Mouse (Mus musculus) lung, postnatal 0 days (tissue): ENCODE data around the gene Creb3l4. TPM values are rescaled to one million over a fixed set of nuclear protein-coding genes. Genes with fewer than 3 reads are reported as not detected.
A peak's percentile ranks its signal among the peaks of the same experiment; 100 is the strongest.

Experiments used
- ATAC-seq: fragments of 200-750 bp; cut with Nextera tagmentation; 2 replicates; pipeline ENCODE4 v1.8.0; 2017; ENCODE audit warnings: moderate library complexity
- DNase-seq: peaks from one replicate; pipeline ENCODE4 v3.0.0-alpha.2; 2016; ENCODE audit warnings: low spot score
- H3K27ac ChIP-seq: fragments of 300-500 bp; sonication (generic); 2 replicates; pipeline ENCODE4 v1.5.1; 2014; ENCODE audit warnings: antibody characterized with exemption, mild to moderate bottlenecking, low read length, mixed read lengths
- H3K27me3 ChIP-seq: fragments of 300-500 bp; sonication (generic); replicated peaks from 2 replicates; pipeline ENCODE4 v1.6.1; 2014; ENCODE audit warnings: low read length, mixed read lengths; ENCODE audit not compliant: insufficient read depth
- H3K36me3 ChIP-seq: fragments of 300-500 bp; sonication (generic); 2 replicates; pipeline ENCODE4 v1.6.1; 2014; ENCODE audit warnings: low read length, mixed read lengths; ENCODE audit not compliant: insufficient read depth
- H3K4me1 ChIP-seq: fragments of 300-500 bp; sonication (generic); 2 replicates; pipeline ENCODE4 v1.6.1; 2014; ENCODE audit warnings: antibody characterized with exemption, low read depth, low read length, mixed read lengths; ENCODE audit not compliant: insufficient read depth
- H3K4me2 ChIP-seq: fragments of 300-500 bp; sonication (generic); replicated peaks from 2 replicates; pipeline ENCODE4 v1.6.1; 2014; ENCODE audit warnings: low read depth, mild to moderate bottlenecking, low read length, moderate library complexity, mixed read lengths
- H3K4me3 ChIP-seq: fragments of 300-500 bp; sonication (generic); 2 replicates; pipeline ENCODE4 v1.5.1; 2014; ENCODE audit warnings: low read depth, low read length
- H3K9ac ChIP-seq: fragments of 300-500 bp; sonication (generic); replicated peaks from 2 replicates; pipeline ENCODE4 v1.6.1; 2014; ENCODE audit warnings: low read depth, mild to moderate bottlenecking
- H3K9me3 ChIP-seq: fragments of 300-500 bp; sonication (generic); 2 replicates; pipeline ENCODE4 v1.6.1; 2016; ENCODE audit warnings: low read length, mixed read lengths
- CTCF ChIP-seq: IDR thresholded peaks from 2 replicates; pipeline ENCODE4 v1.5.1; 2016; ENCODE audit warnings: antibody characterized with exemption, mild to moderate bottlenecking
- EP300 ChIP-seq: IDR thresholded peaks from 2 replicates; pipeline ENCODE4 v1.6.1; 2016; ENCODE audit warnings: antibody characterized with exemption, mild to moderate bottlenecking, control low read depth
- WGBS: fragments of 180-500 bp; shearing (Covaris S2); extraction: QIAGEN DNeasy Blood & Tissue Kit; methylation state at CpG from one replicate; pipeline ENCODE4 v1.1.7; 2014; 5-methylcytosine and 5-hydroxymethylcytosine counted together
- polyA plus RNA-seq: library from polyadenylated mRNA; unstranded; fragments of >200 nt; fragmentation: Nextera tagmentation; extraction: Ambion mirVana; gene quantifications from 2 replicates; pipeline ENCODE4 v1.2.1, GENCODE M21; 2015

Gene Creb3l4
- polyA plus RNA-seq, 1 experiment from 2014 or later, result 2.4 TPM

DNA sequence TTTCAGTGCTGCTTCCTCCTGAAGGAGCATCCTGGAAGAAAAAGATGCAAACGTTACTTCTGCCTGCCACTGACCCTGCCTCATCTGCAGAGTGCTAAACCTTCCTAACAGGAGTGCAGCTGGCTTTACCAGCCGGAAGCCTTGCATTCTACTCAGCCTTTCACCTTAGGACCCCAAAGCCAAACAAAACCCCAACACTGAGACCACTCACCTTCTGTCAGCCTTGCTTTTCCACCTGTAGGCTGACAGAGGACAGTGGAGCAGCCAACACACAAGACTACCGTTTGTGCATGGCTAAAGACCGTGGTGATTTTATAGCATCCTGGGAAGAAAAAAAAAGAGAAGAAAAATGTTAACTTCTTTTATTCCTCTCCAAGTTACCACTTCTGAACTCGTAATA lies 30.6 kb downstream of the Creb3l4 start:
- peaks cover 16% of the 10 kb centered on the region; the same call in 1 of the 2 replicates for H3K36me3 ChIP-seq
- 5% methylated on average over 5 of the region's 5 CpGs for WGBS
- ATAC-seq (no peak), DNase-seq (no peak)
- no peaks in the 10 kb centered on the region for H3K9me3 ChIP-seq
- H3K27me3 ChIP-seq, result no peaks in the 10 kb centered on the region
- H3K27ac ChIP-seq, result no peak overlapping the region
- peak overlapping the region; percentile 57 for H3K4me2 ChIP-seq
- TF ChIP-seq EP300 (no peak), CTCF (no peak)
- H3K9ac ChIP-seq, result peak overlapping the region; percentile 98
- H3K4me3 ChIP-seq, result peak overlapping the region; percentile 87
- peaks cover 8% of the 10 kb centered on the region; the same call in 1 of the 2 replicates for H3K4me1 ChIP-seq

- H3K27ac ChIP-seq, result no peak overlapping the region
- DNase-seq (no peak), ATAC-seq (no peak)
- H3K9me3 ChIP-seq, result no peaks in the 10 kb centered on the region
- no peak overlapping the region for H3K4me3 ChIP-seq
- peak overlapping the region; percentile 57; the same call in 1 of the 2 replicates for H3K4me2 ChIP-seq
- H3K36me3 ChIP-seq, result peaks cover 16% of the 10 kb centered on the region; the same call in 1 of the 2 replicates
- no peak overlapping the region for H3K9ac ChIP-seq
- 57% methylated on average over 13 of the region's 13 CpGs for WGBS
- H3K27me3 ChIP-seq, result no peaks in the 10 kb centered on the region
- peaks cover 8% of the 10 kb centered on the region; the same call in 1 of the 2 replicates for H3K4me1 ChIP-seq
- no peak for TF ChIP-seq EP300
- no peak for TF ChIP-seq CTCF
These were observed 31.6 kb downstream of the Creb3l4 start for GRCm38 (mm10) chr3:90211475-90212398.

GRCm38 (mm10) chr3:90209908-90210566 lies 33.3 kb downstream of the Creb3l4 start:
- no peak for TF ChIP-seq CTCF
- TF ChIP-seq EP300, result no peak
- no peak overlapping the region for H3K27ac ChIP-seq
- H3K4me3 ChIP-seq, result no peak overlapping the region
- H3K4me2 ChIP-seq, result no peak overlapping the region
- no peak for DNase-seq
- ATAC-seq, result no peak
- peaks cover 8% of the 10 kb centered on the region; the same call in 1 of the 2 replicates for H3K4me1 ChIP-seq
- no peaks in the 10 kb centered on the region for H3K27me3 ChIP-seq
- no peak overlapping the region for H3K9ac ChIP-seq
- H3K9me3 ChIP-seq, result no peaks in the 10 kb centered on the region
- peaks cover 16% of the 10 kb centered on the region; the same call in 1 of the 2 replicates for H3K36me3 ChIP-seq
- 93% methylated on average over 5 of the region's 5 CpGs for WGBS

GRCm38 (mm10) chr3:90208662-90209061 lies 34.6 kb downstream of the Creb3l4 start:
- TF ChIP-seq EP300 (no peak), CTCF (no peak)
- H3K9me3 ChIP-seq, result no peaks in the 10 kb centered on the region
- DNase-seq, result peak; percentile 64
- H3K4me3 ChIP-seq, result no peak overlapping the region
- H3K9ac ChIP-seq, result no peak overlapping the region
- peak; percentile 54 for ATAC-seq
- H3K36me3 ChIP-seq, result peaks cover 16% of the 10 kb centered on the region; the same call in 1 of the 2 replicates
- peaks cover 8% of the 10 kb centered on the region; the same call in 1 of the 2 replicates for H3K4me1 ChIP-seq
- H3K4me2 ChIP-seq, result no peak overlapping the region
- H3K27me3 ChIP-seq, result no peaks in the 10 kb centered on the region
- 83% methylated on average over 2 of the region's 2 CpGs for WGBS
- no peak overlapping the region for H3K27ac ChIP-seq

- H3K4me3 ChIP-seq, result no peak overlapping the region
- 97% methylated on average over 2 of the region's 2 CpGs for WGBS
- no peak for ATAC-seq
These were observed 38.7 kb downstream of the Creb3l4 start for GRCm38 (mm10) chr3:90204582-90204981.

GRCm38 (mm10) chr3:90203619-90204018 lies 39.7 kb downstream of the Creb3l4 start:
- Histone ChIP-seq H3K4me3 (no peak overlapping the region), H3K9me3 (no peaks in the 10 kb centered on the region), H3K36me3 (peaks cover 6% of the 10 kb centered on the region; the same call in 1 of the 2 replicates), H3K27ac (no peak overlapping the region), H3K4me1 (no peaks in the 10 kb centered on the region), H3K9ac (no peak overlapping the region), H3K27me3 (no peaks in the 10 kb centered on the region), H3K4me2 (no peak overlapping the region)
- ATAC-seq (no peak), DNase-seq (no peak)
- TF ChIP-seq EP300 (no peak), CTCF (no peak)
- WGBS, result 57% methylated on average over 5 of the region's 5 CpGs

More at GRCm38 (mm10) chr3:90204582-90204981, 38.7 kb downstream of the Creb3l4 start:
- no peaks in the 10 kb centered on the region for H3K27me3 ChIP-seq
- peaks cover 7% of the 10 kb centered on the region; the same call in 1 of the 2 replicates for H3K36me3 ChIP-seq
- no peaks in the 10 kb centered on the region for H3K9me3 ChIP-seq
- no peak overlapping the region for H3K9ac ChIP-seq
- no peak overlapping the region for H3K27ac ChIP-seq
- DNase-seq, result no peak
- no peak overlapping the region for H3K4me2 ChIP-seq
- TF ChIP-seq CTCF, result no peak
- no peak for TF ChIP-seq EP300
- no peaks in the 10 kb centered on the region for H3K4me1 ChIP-seq
